Mouse (Mus musculus) kidney, adult 2 months (tissue): ENCODE measurements around the gene Eml1. TPM values are rescaled to one million over a fixed set of nuclear protein-coding genes. Genes with fewer than 3 reads are reported as not detected.

Source experiments
- DNase-seq: peaks from one replicate; pipeline ENCODE4 v3.0.0; 2021
- H3K27ac ChIP-seq: fragments of 200-500 bp; 2 replicates; pipeline ENCODE4 v1.5.1; 2012; ENCODE audit warnings: low read depth, low read length, control low read depth, inconsistent platforms; ENCODE audit not compliant: insufficient read depth
- H3K27me3 ChIP-seq: fragments of 200-500 bp; replicated peaks from 2 replicates; pipeline ENCODE4 v1.6.1; 2012; ENCODE audit warnings: mild to moderate bottlenecking, moderate library complexity, low read length, inconsistent platforms; ENCODE audit not compliant: control insufficient read depth, insufficient read depth
- H3K36me3 ChIP-seq: fragments of 200-500 bp; 2 replicates; pipeline ENCODE4 v1.6.1; 2012; ENCODE audit warnings: mild to moderate bottlenecking, moderate library complexity, low read length, inconsistent platforms; ENCODE audit not compliant: control insufficient read depth, insufficient read depth
- H3K4me1 ChIP-seq: fragments of 200-500 bp; 2 replicates; pipeline ENCODE4 v1.6.1; 2011; ENCODE audit warnings: low read length; ENCODE audit not compliant: control insufficient read depth, insufficient read depth
- H3K4me3 ChIP-seq: fragments of 200-500 bp; 2 replicates; pipeline ENCODE4 v1.5.1; 2011; ENCODE audit warnings: mild to moderate bottlenecking, low read depth, low read length, control low read depth; ENCODE audit not compliant: insufficient read depth
- CTCF ChIP-seq: fragments of 200-500 bp; conservative IDR thresholded peaks from 2 replicates; pipeline ENCODE4 v1.5.1; 2011; ENCODE audit warnings: low read depth, mild to moderate bottlenecking, control low read depth, low read length, moderate library complexity, mixed read lengths; ENCODE audit not compliant: insufficient read depth, insufficient read length
- POLR2A ChIP-seq: fragments of 200-500 bp; IDR thresholded peaks from one replicate; pipeline ENCODE4 v1.6.1; 2011; ENCODE audit warnings: low read depth, low read length, control low read depth
- whole genome bisulfite sequencing: fragments of 180-500 bp; shearing (Covaris S2); methylation state at CpG from one replicate; pipeline ENCODE4 v1.1.7; 2018; 5-methylcytosine and 5-hydroxymethylcytosine counted together
- polyA plus RNA-seq: library from polyadenylated mRNA; depleted of rRNA; stranded (reverse); fragments of >200 nt; gene quantifications from 2 replicates; pipeline ENCODE4 v1.2.3, GENCODE M21; 2012; rRNA removed

The Eml1 gene
- polyA plus RNA-seq, 1 experiment = 14.2 TPM

DNA sequence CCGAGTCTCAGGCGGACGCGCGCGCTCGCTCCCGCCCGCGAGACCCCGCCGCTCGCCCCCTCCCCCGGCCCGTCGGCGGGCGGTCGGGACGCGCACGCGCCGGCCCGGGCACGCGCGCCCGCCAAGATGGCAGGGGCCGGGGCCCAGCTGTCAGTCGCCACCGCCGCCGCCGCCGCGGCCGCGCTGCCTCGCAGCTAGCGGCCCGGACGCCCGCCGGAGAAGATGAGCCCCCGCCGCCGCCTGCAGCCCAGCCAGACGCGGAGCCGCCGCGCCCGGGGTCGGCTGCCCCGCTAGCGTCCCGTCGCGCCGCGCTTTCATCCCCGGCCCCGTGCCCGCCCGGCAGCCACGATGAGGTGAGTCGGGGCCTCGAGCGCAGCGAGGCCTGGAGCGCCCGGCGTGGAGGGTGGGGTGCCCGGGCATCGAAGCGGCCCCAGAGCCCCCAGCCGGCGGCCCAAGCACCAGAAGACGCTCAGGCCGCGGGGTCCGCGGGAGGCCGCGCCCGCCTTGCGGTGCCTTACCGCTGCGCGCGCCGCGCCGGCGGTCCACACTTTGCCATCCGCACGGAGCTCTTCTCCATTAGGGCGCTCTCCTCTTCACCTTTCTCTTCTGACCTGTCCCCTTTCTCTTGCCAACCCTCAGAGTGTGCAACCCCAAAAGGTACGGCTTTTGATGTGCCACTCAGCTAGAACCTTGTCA is 184.3 kb downstream of the Eml1 start:
- Histone ChIP-seq H3K27me3 (no peaks in the 10 kb centered on the region), H3K4me3 (peak overlapping the region; percentile 62), H3K27ac (no peak overlapping the region), H3K4me1 (no peaks in the 10 kb centered on the region; the same call in 1 of the 2 replicates), H3K36me3 (no peaks in the 10 kb centered on the region)
- no peak for TF ChIP-seq CTCF
- no peak for TF ChIP-seq POLR2A
- 2% methylated on average over 99 of the region's 100 CpGs for WGBS
- peak; percentile 22 for DNase-seq

DNA sequence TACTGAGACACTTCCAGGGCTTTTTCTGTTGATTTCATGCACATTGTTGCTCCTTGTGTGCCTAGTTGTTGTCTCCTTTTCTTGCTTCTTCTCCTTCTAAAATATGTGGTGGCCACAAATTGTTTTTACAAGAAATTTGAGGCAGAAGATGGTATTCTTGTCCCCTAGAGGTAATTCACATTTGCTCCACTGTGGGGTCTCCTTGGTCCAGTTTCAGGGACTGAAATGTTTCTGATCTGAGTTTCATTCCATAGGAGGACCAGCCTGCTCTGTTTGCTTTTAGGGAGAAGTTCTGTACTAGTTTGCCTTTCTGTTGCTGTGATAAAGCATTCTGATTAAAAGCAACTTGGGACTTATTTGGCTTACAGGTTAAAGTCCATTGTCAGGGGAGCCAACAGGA is 187.4 kb downstream of the Eml1 start:
- Histone ChIP-seq H3K36me3 (no peaks in the 10 kb centered on the region), H3K4me1 (no peaks in the 10 kb centered on the region; the same call in 1 of the 2 replicates), H3K27me3 (no peaks in the 10 kb centered on the region), H3K27ac (no peak overlapping the region), H3K4me3 (no peak overlapping the region)
- no peak for DNase-seq
- no peak for TF ChIP-seq POLR2A
- no peak for TF ChIP-seq CTCF

DNA sequence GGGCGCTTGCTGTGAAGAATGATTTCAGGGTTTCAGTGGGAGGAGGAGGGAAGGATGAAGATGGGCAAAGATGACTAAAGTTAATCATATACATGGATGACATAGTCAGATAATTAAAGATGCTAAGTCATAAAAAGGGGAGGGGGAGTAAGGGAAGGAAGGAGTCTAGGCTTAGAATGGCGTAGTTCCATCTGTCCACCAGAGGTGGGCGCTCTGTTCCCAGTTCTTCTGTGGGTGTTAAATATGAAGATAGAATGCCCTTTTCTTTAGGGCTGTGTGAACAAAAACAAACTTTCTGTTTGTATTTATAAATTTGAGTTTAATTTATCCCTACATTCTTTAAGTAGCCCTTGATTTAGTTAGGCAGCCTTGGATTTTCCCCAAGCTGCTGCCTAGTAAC is 192.5 kb downstream of the Eml1 start:
- peak; percentile 50 for TF ChIP-seq CTCF
- no peak for TF ChIP-seq POLR2A
- no peaks in the 10 kb centered on the region for H3K4me1 ChIP-seq
- WGBS = 92% methylated on average over 3 of the region's 3 CpGs
- no peak for DNase-seq
- no peak overlapping the region for H3K27ac ChIP-seq
- no peaks in the 10 kb centered on the region for H3K36me3 ChIP-seq
- H3K4me3 ChIP-seq = no peak overlapping the region
- H3K27me3 ChIP-seq = no peaks in the 10 kb centered on the region

DNA sequence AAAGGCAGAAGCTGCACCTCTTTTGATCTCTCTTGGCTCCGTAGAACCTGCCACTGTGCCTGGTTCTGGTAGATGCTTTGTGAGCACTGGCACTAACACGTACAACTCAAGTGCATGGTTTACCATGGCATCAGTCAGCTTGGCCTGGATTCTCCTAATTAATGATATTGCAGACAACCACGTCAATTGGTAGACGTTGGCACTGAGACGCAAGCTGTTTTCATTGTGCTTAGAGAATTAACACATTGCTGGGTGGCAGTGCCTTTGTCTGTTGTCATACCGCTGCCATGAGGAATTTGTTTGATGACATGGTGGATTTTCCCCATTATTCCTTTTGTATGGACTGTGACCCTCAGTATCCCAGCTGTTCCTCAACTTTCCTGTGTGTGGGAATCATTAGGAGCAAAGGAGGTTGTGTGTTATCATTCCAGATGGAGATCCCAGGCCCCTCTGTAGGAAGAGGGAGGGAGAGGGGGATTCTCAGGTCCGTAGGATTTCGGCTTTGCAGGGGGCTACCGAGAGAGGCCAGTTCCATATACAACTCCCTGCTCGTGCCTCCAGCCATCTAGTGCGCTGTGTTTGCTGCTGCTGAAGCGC is 194.3 kb downstream of the Eml1 start:
- 89% methylated on average over 12 of the region's 12 CpGs for WGBS
- Histone ChIP-seq H3K4me3 (no peak overlapping the region), H3K36me3 (no peaks in the 10 kb centered on the region), H3K27ac (no peak overlapping the region), H3K27me3 (no peaks in the 10 kb centered on the region), H3K4me1 (no peaks in the 10 kb centered on the region)
- no peak for DNase-seq
- TF ChIP-seq POLR2A (no peak), CTCF (no peak)

DNA sequence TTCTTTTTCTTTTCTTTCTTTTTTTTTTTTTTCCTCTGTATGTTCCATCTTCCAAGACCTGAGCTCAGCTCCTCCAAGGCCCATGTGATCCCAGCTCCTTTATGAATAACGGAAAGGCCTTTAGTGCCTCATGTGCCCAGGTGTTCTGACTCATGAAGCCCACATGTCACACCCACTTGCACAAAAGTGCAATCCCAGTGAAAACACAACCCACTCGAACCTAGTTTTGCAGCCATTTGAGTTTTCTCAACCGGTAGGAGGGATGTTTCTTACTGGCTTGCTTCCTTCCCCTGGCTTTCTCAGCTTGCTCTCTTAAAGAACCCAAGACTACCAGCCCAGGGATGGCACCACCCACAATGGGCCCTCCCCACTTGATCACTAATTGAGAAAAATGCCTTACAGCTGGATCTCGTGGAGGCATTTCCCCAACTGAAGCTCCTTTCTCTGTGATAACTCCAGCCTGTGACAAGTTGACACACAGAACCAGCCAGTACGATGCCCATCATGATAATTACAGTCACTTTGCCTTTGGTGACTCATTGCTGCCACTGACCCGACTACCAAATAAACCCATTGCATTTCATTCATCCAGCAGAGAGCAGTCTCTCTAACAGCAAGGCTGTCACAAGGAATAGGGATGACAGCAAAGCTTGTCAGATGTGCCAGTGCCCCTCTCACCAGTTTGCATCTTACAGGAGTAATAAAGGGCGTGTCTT is 208.6 kb downstream of the Eml1 start:
- no peak for DNase-seq
- 78% methylated on average over 7 of the region's 7 CpGs for WGBS
- Histone ChIP-seq H3K27ac (no peak overlapping the region), H3K4me1 (no peaks in the 10 kb centered on the region), H3K4me3 (no peak overlapping the region), H3K36me3 (no peaks in the 10 kb centered on the region), H3K27me3 (no peaks in the 10 kb centered on the region)
- no peak for TF ChIP-seq POLR2A

DNA sequence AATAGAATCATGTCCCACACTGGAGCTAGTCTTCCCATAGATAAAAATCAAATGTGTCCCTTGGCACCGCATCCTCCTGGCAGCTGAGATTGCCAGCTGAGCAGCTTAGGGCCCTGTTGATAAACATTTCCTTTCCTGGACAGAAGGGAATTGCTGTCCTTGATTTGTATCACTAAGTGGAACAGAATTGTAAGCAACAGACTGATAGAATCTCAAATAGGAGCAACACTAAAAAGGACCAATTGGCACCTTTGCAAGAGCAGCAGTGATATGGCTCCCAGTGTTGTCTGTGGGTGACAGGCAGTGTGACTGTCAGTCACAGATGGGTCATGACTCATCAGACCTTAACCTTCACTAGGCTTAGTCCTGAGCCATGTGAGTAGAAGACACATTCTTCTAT is 213.0 kb downstream of the Eml1 start:
- no peak for DNase-seq
- WGBS = 74% methylated on average over 1 of the region's 1 CpGs
- H3K4me3 ChIP-seq = no peak overlapping the region
- no peaks in the 10 kb centered on the region for H3K4me1 ChIP-seq
- no peak overlapping the region for H3K27ac ChIP-seq
- H3K36me3 ChIP-seq = no peaks in the 10 kb centered on the region
- TF ChIP-seq POLR2A = no peak
- no peak for TF ChIP-seq CTCF
- no peaks in the 10 kb centered on the region for H3K27me3 ChIP-seq

Other genes with a start within 250 kb of the Eml1 start
- gene Setd3, start 191.6 kb upstream of the Eml1 start, polyA plus RNA-seq = 32.5 and 38.5 TPM in 2 replicates
- 11.4 and 12.6 TPM in 2 replicates for gene Ccnk, start 191.4 kb upstream of the Eml1 start, polyA plus RNA-seq
- 15.7 and 19.4 TPM in 2 replicates for gene Ccdc85c, start 95.5 kb upstream of the Eml1 start, polyA plus RNA-seq
- gene Hhipl1, start 64.7 kb upstream of the Eml1 start, polyA plus RNA-seq = 0.31 and 0.42 TPM in 2 replicates
- gene Cyp46a1, start 36.6 kb upstream of the Eml1 start, polyA plus RNA-seq = 4.1 and 5.1 TPM in 2 replicates
- gene Evl, start 183.8 kb downstream of the Eml1 start, polyA plus RNA-seq = 19.1 and 33.3 TPM in 2 replicates